Mouse (Mus musculus) midbrain, embryonic 13.5 days (tissue): ENCODE data around the gene Gm26602. TPM values are rescaled to one million over a fixed set of nuclear protein-coding genes. Genes with fewer than 3 reads are reported as not detected.
"Not testable (repeated sequence)": the region's sequence is repeated elsewhere in the genome, so short reads cannot be mapped to it uniquely, and the experiment has no call there.

Experiments used
- ATAC-seq: fragments of 200-750 bp; cut with Nextera tagmentation; 2 replicates; pipeline ENCODE4 v1.8.0; 2017; ENCODE audit warnings: mild to moderate bottlenecking, moderate TSS enrichment, moderate library complexity
- H3K27ac ChIP-seq: fragments of 300-500 bp; sonication (generic); 2 replicates; pipeline ENCODE4 v1.5.1; 2015; ENCODE audit warnings: inconsistent platforms, mild to moderate bottlenecking, moderate library complexity
- H3K27me3 ChIP-seq: fragments of 300-500 bp; sonication (generic); 2 replicates; pipeline ENCODE4 v1.6.1; 2015; ENCODE audit warnings: mild to moderate bottlenecking, inconsistent platforms
- H3K36me3 ChIP-seq: fragments of 300-500 bp; sonication (generic); 2 replicates; pipeline ENCODE4 v1.6.1; 2015; ENCODE audit warnings: mild to moderate bottlenecking, inconsistent platforms
- H3K4me1 ChIP-seq: fragments of 300-500 bp; sonication (generic); replicated peaks from 2 replicates; pipeline ENCODE4 v1.6.1; 2015; ENCODE audit warnings: inconsistent platforms
- H3K4me2 ChIP-seq: fragments of 300-500 bp; sonication (generic); replicated peaks from 2 replicates; pipeline ENCODE4 v1.6.1; 2015; ENCODE audit warnings: moderate library complexity, mild to moderate bottlenecking, inconsistent platforms
- H3K4me3 ChIP-seq: fragments of 300-500 bp; sonication (generic); replicated peaks from 2 replicates; pipeline ENCODE4 v1.5.1; 2015; ENCODE audit warnings: mild to moderate bottlenecking, inconsistent platforms
- H3K9ac ChIP-seq: fragments of 300-500 bp; sonication (generic); replicated peaks from 2 replicates; pipeline ENCODE4 v1.6.1; 2015; ENCODE audit warnings: mild to moderate bottlenecking, inconsistent platforms
- H3K9me3 ChIP-seq: fragments of 300-500 bp; sonication (generic); 2 replicates; pipeline ENCODE4 v1.6.1; 2016; ENCODE audit warnings: mild to moderate bottlenecking, inconsistent platforms
- WGBS: fragments of 180-500 bp; shearing (Covaris S2); methylation state at CpG from one replicate; pipeline ENCODE4 v1.1.7; 2015; 5-methylcytosine and 5-hydroxymethylcytosine counted together
- polyA plus RNA-seq: library from polyadenylated mRNA; unstranded; fragments of >200 nt; fragmentation: Nextera tagmentation; extraction: Ambion mirVana; gene quantifications from 2 replicates; pipeline ENCODE4 v1.2.1, GENCODE M21; 2015

Gm26602 gene
- polyA plus RNA-seq, 1 experiment from 2014 or later = 34.1 TPM

- peaks cover 35% of the 10 kb centered on the region for H3K36me3 ChIP-seq
- peak overlapping the region; percentile 97 for H3K4me2 ChIP-seq
- peak overlapping the region; percentile 95 for H3K27ac ChIP-seq
- peak overlapping the region; percentile 96 for H3K9ac ChIP-seq
- no peaks in the 10 kb centered on the region for H3K27me3 ChIP-seq
- under 1% methylated on average over 26 of the region's 26 CpGs for WGBS
- ATAC-seq = peak; percentile 10
- H3K4me3 ChIP-seq = peak overlapping the region; percentile 77
- H3K4me1 ChIP-seq = peaks cover 54% of the 10 kb centered on the region
- H3K9me3 ChIP-seq = no peaks in the 10 kb centered on the region
Observed at GRCm38 (mm10) chr10:79873715-79874289, 36.9 kb upstream of the Gm26602 start.

GRCm38 (mm10) chr10:79874290-79874862 lies 36.3 kb upstream of the Gm26602 start, which contains the start of the genes Prtn3 and Plppr3:
TSS of gene Prtn3 (plus strand) at chr10:79874476.
TSS of gene Plppr3 (minus strand) at chr10:79874634.
- peak within 1 kb of the TSS; percentile 96 for H3K9ac ChIP-seq
- H3K36me3 ChIP-seq = peaks cover 29% of the 10 kb centered on the region
- under 1% methylated on average over 43 of the region's 57 CpGs for WGBS
- H3K4me1 ChIP-seq = peaks cover 48% of the 10 kb centered on the region
- 0 out of 2 replicates have a peak, but pooled peaks cover under 1% of the 10 kb centered on the region for H3K27me3 ChIP-seq
- H3K4me3 ChIP-seq = peak within 1 kb of the TSS; percentile 77
- H3K27ac ChIP-seq = peak within 1 kb of the TSS; percentile 95
- H3K4me2 ChIP-seq = peak within 1 kb of the TSS; percentile 97
- ATAC-seq = peak; percentile 90
- H3K9me3 ChIP-seq = no peaks in the 10 kb centered on the region

- Histone ChIP-seq H3K4me2 (no peak overlapping the region), H3K27me3 (peaks cover 25% of the 10 kb centered on the region), H3K36me3 (0 out of 2 replicates have a peak, but pooled peaks cover 4% of the 10 kb centered on the region), H3K27ac (no peak overlapping the region), H3K4me1 (peaks cover 29% of the 10 kb centered on the region), H3K9me3 (no peaks in the 10 kb centered on the region), H3K9ac (no peak overlapping the region), H3K4me3 (no peak overlapping the region)
- 56% methylated on average over 1 of the region's 1 CpGs for WGBS
- ATAC-seq = no peak
Observed at GRCm38 (mm10) chr10:79877174-79877573, 33.5 kb upstream of the Gm26602 start.

DNA sequence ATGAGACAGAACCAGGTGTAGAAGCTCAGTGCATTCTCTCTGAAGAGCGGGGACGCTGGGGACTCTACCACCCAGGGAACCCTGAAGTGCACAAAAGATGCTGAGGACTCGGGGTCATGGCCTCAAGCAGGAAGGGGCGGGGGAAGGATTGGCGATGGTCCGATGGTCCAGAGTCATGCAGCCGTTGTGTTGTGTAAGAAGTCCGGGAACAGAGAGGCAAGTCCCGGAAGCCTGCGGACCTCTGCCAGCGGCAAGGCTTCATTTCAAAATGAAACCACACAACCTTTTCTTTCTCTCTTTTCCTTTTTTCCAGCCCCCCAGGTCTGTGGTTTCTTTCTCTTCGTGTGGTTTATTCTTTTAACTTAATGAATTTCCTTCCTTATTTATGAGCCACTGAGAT lies 32.9 kb upstream of the Gm26602 start:
- Histone ChIP-seq H3K9ac (no peak overlapping the region), H3K27me3 (peaks cover 31% of the 10 kb centered on the region), H3K9me3 (no peaks in the 10 kb centered on the region), H3K27ac (no peak overlapping the region), H3K4me2 (no peak overlapping the region), H3K4me3 (no peak overlapping the region), H3K4me1 (peaks cover 28% of the 10 kb centered on the region), H3K36me3 (0 out of 2 replicates have a peak, but pooled peaks cover 1% of the 10 kb centered on the region)
- 40% methylated on average over 12 of the region's 12 CpGs for WGBS
- no peak for ATAC-seq

GRCm38 (mm10) chr10:79879527-79879926 lies 31.1 kb upstream of the Gm26602 start:
- Histone ChIP-seq H3K9me3 (no peaks in the 10 kb centered on the region), H3K9ac (no peak overlapping the region), H3K4me1 (peaks cover 23% of the 10 kb centered on the region), H3K36me3 (no peaks in the 10 kb centered on the region), H3K4me2 (no peak overlapping the region), H3K4me3 (no peak overlapping the region), H3K27ac (no peak overlapping the region), H3K27me3 (peaks cover 40% of the 10 kb centered on the region)
- no peak for ATAC-seq
- WGBS = 46% methylated on average over 3 of the region's 3 CpGs

DNA sequence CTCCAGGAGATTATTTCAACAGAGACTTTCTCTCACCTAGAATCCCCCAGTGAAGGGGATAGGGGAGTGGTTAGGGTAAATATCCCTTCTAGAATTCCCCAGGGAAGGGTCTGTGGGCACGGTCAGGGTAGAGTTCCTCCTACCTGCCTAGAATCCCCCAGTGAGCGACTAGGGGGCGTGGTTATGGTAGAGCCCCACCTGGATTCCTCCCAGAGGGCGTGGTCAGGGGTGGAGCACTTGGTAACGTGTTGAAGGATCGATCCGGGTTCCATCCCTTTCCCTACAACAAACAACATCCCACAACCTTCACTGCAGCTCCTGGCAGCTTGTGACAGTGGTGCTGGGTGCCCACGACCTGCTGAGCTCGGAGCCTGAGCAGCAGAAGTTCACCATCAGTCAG lies 29.9 kb upstream of the Gm26602 start:
- no peaks in the 10 kb centered on the region for H3K36me3 ChIP-seq
- no peak overlapping the region for H3K4me3 ChIP-seq
- WGBS = 21% methylated on average over 9 of the region's 9 CpGs
- no peak overlapping the region for H3K4me2 ChIP-seq
- H3K27ac ChIP-seq = no peak overlapping the region
- H3K9ac ChIP-seq = no peak overlapping the region
- H3K9me3 ChIP-seq = no peaks in the 10 kb centered on the region
- peaks cover 40% of the 10 kb centered on the region for H3K27me3 ChIP-seq
- ATAC-seq = no peak
- H3K4me1 ChIP-seq = peaks cover 12% of the 10 kb centered on the region

DNA sequence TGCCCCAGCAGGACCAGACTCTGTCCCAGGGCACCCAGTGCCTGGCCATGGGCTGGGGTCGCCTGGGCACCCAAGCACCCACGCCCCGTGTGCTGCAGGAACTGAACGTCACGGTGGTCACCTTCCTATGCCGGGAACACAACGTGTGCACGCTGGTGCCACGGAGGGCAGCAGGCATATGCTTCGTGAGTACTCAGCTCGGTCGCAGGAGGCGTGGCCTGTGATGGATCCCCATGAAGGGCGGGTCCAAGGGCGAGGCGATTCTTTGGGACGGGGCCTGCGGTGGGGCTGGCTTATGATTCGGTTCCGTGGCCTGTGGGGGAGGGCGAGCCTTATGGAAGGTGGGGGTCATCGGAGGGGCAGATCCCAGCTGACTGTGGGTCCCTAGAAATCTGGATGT lies 28.7 kb upstream of the Gm26602 start:
- Histone ChIP-seq H3K4me1 (peaks cover 12% of the 10 kb centered on the region), H3K4me2 (peak overlapping the region; percentile 33), H3K4me3 (no peak overlapping the region; the same call in 1 of the 2 replicates), H3K27me3 (peaks cover 40% of the 10 kb centered on the region), H3K36me3 (no peaks in the 10 kb centered on the region), H3K9ac (no peak overlapping the region; the same call in 1 of the 2 replicates), H3K9me3 (no peaks in the 10 kb centered on the region), H3K27ac (no peak overlapping the region)
- WGBS = 6% methylated on average over 22 of the region's 22 CpGs
- no peak for ATAC-seq

DNA sequence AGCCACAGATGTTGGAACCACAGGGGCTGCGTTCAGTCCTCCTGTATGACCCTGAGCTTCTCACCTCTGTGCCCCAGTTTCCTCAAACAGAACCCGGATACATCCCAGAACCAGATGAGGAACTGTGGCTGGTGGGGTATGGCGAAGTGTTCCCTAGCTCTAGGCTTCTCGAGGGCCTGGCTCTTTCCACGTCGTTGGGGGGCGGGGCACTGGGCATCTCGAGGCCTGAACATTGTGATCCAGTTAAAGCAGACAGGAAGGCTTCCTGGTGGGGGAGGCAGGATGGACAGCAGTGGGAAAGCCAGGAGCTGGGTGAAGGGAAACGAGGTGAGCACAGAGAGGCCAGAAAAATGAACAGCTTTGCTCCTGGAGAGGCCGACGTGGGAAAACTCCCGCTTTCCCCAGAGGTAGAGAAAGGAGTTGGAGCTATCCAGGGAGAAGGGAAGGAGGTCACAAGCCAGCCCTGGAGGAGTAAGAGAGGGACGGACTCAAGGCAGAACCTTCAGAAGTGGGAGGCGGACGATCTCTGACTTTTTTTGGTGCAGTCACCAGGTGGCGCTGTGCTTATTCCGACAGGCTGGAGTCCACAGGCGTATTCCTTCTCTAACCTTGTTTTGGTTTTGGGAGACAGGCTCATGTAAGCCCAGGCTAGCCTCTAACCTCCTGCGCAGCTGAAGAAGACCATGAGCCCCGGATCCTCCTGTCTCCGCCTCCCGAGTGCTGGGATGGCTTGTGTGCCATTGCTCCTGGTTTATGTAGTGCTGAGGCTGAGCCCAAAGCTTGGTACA lies 27.2 kb upstream of the Gm26602 start:
- Histone ChIP-seq H3K9ac (no peak overlapping the region), H3K4me2 (no peak overlapping the region), H3K27me3 (peaks cover 40% of the 10 kb centered on the region), H3K27ac (no peak overlapping the region), H3K4me3 (no peak overlapping the region), H3K36me3 (no peaks in the 10 kb centered on the region), H3K9me3 (no peaks in the 10 kb centered on the region), H3K4me1 (peaks cover 12% of the 10 kb centered on the region)
- peak; percentile 32; the same call in 1 of the 2 replicates for ATAC-seq
- WGBS = 16% methylated on average over 22 of the region's 22 CpGs

DNA sequence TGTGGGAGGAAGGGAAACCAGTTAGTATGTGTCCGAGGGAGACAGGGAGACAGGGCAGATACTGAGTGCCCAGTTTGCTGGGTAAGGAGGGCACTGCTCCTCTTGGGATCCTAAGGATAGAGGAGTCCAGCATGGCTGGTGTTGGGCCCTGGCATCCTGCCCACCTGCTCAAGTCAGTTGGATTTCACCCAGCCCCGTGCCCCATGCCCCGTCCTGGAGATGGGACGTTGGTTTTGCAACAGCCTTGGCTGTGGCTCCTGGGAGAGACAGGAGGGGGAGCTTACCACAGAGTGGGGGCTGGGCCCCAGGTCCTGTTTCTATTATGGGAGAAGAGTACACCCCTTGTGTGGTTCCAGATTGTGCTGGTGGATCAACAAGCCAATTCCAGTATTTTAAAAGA lies 26.2 kb upstream of the Gm26602 start:
- Histone ChIP-seq H3K4me1 (peaks cover 12% of the 10 kb centered on the region), H3K9ac (no peak overlapping the region), H3K27me3 (peaks cover 39% of the 10 kb centered on the region), H3K9me3 (no peaks in the 10 kb centered on the region), H3K4me2 (no peak overlapping the region), H3K4me3 (no peak overlapping the region), H3K27ac (no peak overlapping the region), H3K36me3 (no peaks in the 10 kb centered on the region)
- ATAC-seq = no peak
- 68% methylated on average over 4 of the region's 4 CpGs for WGBS

DNA sequence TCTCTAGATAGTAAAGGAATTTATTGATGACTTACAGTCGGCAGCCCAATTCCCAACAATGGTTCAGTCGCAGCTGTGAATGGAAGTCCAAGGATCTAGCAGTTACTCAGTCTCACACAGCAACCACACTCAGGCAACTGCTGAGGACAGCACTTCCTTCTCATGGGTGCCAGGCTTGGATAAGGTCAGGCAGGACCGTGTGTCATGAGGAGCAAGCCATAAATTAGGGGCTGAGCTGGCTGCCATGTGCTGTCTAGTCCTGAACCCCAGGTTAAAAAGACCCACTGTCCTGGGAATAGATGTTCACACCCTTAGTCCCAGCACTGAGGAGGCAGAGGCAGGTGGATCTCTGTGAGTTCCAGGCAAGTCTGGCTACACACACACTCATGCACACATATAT lies 25.7 kb upstream of the Gm26602 start:
- H3K4me3 ChIP-seq, H3K36me3 ChIP-seq, H3K9me3 ChIP-seq, H3K27ac ChIP-seq, H3K9ac ChIP-seq, H3K4me2 ChIP-seq, ATAC-seq: not testable (repeated sequence)
- Histone ChIP-seq H3K27me3 (peaks cover 34% of the 10 kb centered on the region), H3K4me1 (peaks cover 12% of the 10 kb centered on the region)
- 84% methylated on average over 3 of the region's 3 CpGs for WGBS

GRCm38 (mm10) chr10:79886054-79886453 lies 24.6 kb upstream of the Gm26602 start, which contains the start of gene Elane:
TSS of gene Elane (plus strand) at chr10:79886247.
- Histone ChIP-seq H3K4me3 (no peak within 1 kb of the TSS), H3K27ac (no peak within 1 kb of the TSS), H3K27me3 (peaks cover 33% of the 10 kb centered on the region), H3K36me3 (no peaks in the 10 kb centered on the region), H3K9me3 (no peaks in the 10 kb centered on the region), H3K9ac (no peak within 1 kb of the TSS), H3K4me1 (peaks cover 9% of the 10 kb centered on the region), H3K4me2 (no peak within 1 kb of the TSS)
- no peak for ATAC-seq
- 87% methylated on average over 6 of the region's 6 CpGs for WGBS

GRCm38 (mm10) chr10:79886611-79887010 lies 24.0 kb upstream of the Gm26602 start:
- WGBS = 85% methylated on average over 8 of the region's 8 CpGs
- H3K27ac ChIP-seq = no peak overlapping the region
- H3K27me3 ChIP-seq = peaks cover 30% of the 10 kb centered on the region
- no peak for ATAC-seq
- no peak overlapping the region for H3K4me3 ChIP-seq
- no peak overlapping the region for H3K9ac ChIP-seq
- peaks cover 9% of the 10 kb centered on the region for H3K4me1 ChIP-seq
- H3K4me2 ChIP-seq = no peak overlapping the region
- no peaks in the 10 kb centered on the region for H3K36me3 ChIP-seq
- H3K9me3 ChIP-seq = no peaks in the 10 kb centered on the region
